Mouse (Mus musculus): ENCODE measurements around the gene Clrn1.
"Not testable (repeated sequence)": the region's sequence is repeated elsewhere in the genome, so short reads cannot be mapped to it uniquely, and the experiment has no call there.

Gene Clrn1

GRCm38 (mm10) chr3:58884801-58885573, at the start of gene Clrn1:
Gene Clrn1, minus strand, starts transcription at chr3:58885340.
- DNase-seq (ENCODE audit: low spot score), result no peak

- no peak for DNase-seq (ENCODE audit: low spot score)
Measured at GRCm38 (mm10) chr3:58924027-58924426, 38.9 kb upstream of the Clrn1 start.

GRCm38 (mm10) chr3:58923140-58923539, 38.0 kb upstream of the Clrn1 start:
- no peak for DNase-seq (ENCODE audit: low spot score)

- DNase-seq (ENCODE audit: low spot score), result no peak
Measured at GRCm38 (mm10) chr3:58922636-58923035, 37.5 kb upstream of the Clrn1 start.

GRCm38 (mm10) chr3:58921316-58921715, 36.2 kb upstream of the Clrn1 start:
- no peak for DNase-seq (ENCODE audit: low spot score)

GRCm38 (mm10) chr3:58904656-58905055, 19.5 kb upstream of the Clrn1 start:
- no peak for DNase-seq (ENCODE audit: low spot score)

- DNase-seq (ENCODE audit: low spot score), result no peak
Measured at GRCm38 (mm10) chr3:58902051-58902758, 17.1 kb upstream of the Clrn1 start.

- no peak for DNase-seq (ENCODE audit: low spot score)
Measured at GRCm38 (mm10) chr3:58895131-58895530, 10.0 kb upstream of the Clrn1 start.

GRCm38 (mm10) chr3:58894529-58894928, 9.4 kb upstream of the Clrn1 start:
- no peak for DNase-seq (ENCODE audit: low spot score)

- DNase-seq (ENCODE audit: low spot score), result no peak
Measured at GRCm38 (mm10) chr3:58889670-58890069, 4.5 kb upstream of the Clrn1 start.

GRCm38 (mm10) chr3:58888131-58888715, 3.1 kb upstream of the Clrn1 start:
- no peak for DNase-seq (ENCODE audit: low spot score)

GRCm38 (mm10) chr3:58887719-58888118, 2.6 kb upstream of the Clrn1 start:
- no peak for DNase-seq (ENCODE audit: low spot score)

- DNase-seq (ENCODE audit: low spot score), result no peak
Measured at GRCm38 (mm10) chr3:58883511-58883907, 1.6 kb downstream of the Clrn1 start.

GRCm38 (mm10) chr3:58882878-58883510, 2.1 kb downstream of the Clrn1 start:
- DNase-seq (ENCODE audit: low spot score), result no peak

GRCm38 (mm10) chr3:58881016-58881415, 4.1 kb downstream of the Clrn1 start:
- no peak for DNase-seq (ENCODE audit: low spot score)

- DNase-seq (ENCODE audit: low spot score), result no peak
Measured at GRCm38 (mm10) chr3:58880181-58880580, 5.0 kb downstream of the Clrn1 start.

GRCm38 (mm10) chr3:58871882-58872281, 13.3 kb downstream of the Clrn1 start:
- DNase-seq (ENCODE audit: low spot score), result not testable (repeated sequence)

- DNase-seq (ENCODE audit: low spot score), result no peak
Measured at GRCm38 (mm10) chr3:58865690-58866089, 19.4 kb downstream of the Clrn1 start.

GRCm38 (mm10) chr3:58862976-58863375, 22.2 kb downstream of the Clrn1 start:
- DNase-seq (ENCODE audit: low spot score), result no peak

- no peak for DNase-seq (ENCODE audit: low spot score)
Measured at GRCm38 (mm10) chr3:58843415-58843814, 41.7 kb downstream of the Clrn1 start.

- DNase-seq (ENCODE audit: low spot score), result no peak
Measured at GRCm38 (mm10) chr3:58833442-58834160, 51.5 kb downstream of the Clrn1 start.

GRCm38 (mm10) chr3:58832888-58833287, 52.3 kb downstream of the Clrn1 start:
- no peak for DNase-seq (ENCODE audit: low spot score)

All from ovary, postnatal 36 days (tissue).